Mouse (Mus musculus): Measurements from ENCODE around the gene Tor3a. TPM values are rescaled to one million over a fixed set of nuclear protein-coding genes. Genes with fewer than 3 reads are reported as not detected.

The Tor3a gene
- polyA plus RNA-seq (2015; fragmentation: Nextera tagmentation; extraction: Ambion mirVana) = 8.0 and 8.4 TPM in 2 replicates

GRCm38 (mm10) chr1:156674195-156675000, at the start of gene Tor3a:
Gene Tor3a (minus strand): TSS chr1:156674356.
- H3K9ac ChIP-seq = peak within 1 kb of the TSS; percentile 72
- H3K27me3 ChIP-seq = peaks cover 7% of the 10 kb centered on the region; the same call in 1 of the 2 replicates
- WGBS = 8% methylated on average over 37 of the region's 37 CpGs
- peak within 1 kb of the TSS; percentile 100 for H3K4me2 ChIP-seq
- H3K27ac ChIP-seq = no peak within 1 kb of the TSS
- no peaks in the 10 kb centered on the region for H3K9me3 ChIP-seq
- peak within 1 kb of the TSS; percentile 63 for H3K4me3 ChIP-seq
- H3K36me3 ChIP-seq = 0 out of 2 replicates have a peak, but pooled peaks cover under 1% of the 10 kb centered on the region
- peaks cover 16% of the 10 kb centered on the region for H3K4me1 ChIP-seq
- ATAC-seq (ENCODE audit: insufficient number of reproducible peaks, insufficient read depth, low FRiP score, low TSS enrichment, low read depth) = peak; percentile 44; the same call in 1 of the 2 replicates

GRCm38 (mm10) chr1:156722089-156722488, 47.9 kb upstream of the Tor3a start:
- no peaks in the 10 kb centered on the region for H3K36me3 ChIP-seq
- H3K4me3 ChIP-seq = no peak overlapping the region
- no peak overlapping the region for H3K4me2 ChIP-seq
- WGBS = 29% methylated on average over 6 of the region's 6 CpGs
- H3K9me3 ChIP-seq = no peaks in the 10 kb centered on the region
- no peak for ATAC-seq (ENCODE audit: insufficient number of reproducible peaks, insufficient read depth, low FRiP score, low TSS enrichment, low read depth)
- no peak overlapping the region for H3K27ac ChIP-seq
- peaks cover 11% of the 10 kb centered on the region for H3K4me1 ChIP-seq
- peaks cover 5% of the 10 kb centered on the region; the same call in 1 of the 2 replicates for H3K27me3 ChIP-seq
- no peak overlapping the region for H3K9ac ChIP-seq

- Histone ChIP-seq H3K9me3 (no peaks in the 10 kb centered on the region), H3K27me3 (peaks cover 5% of the 10 kb centered on the region; the same call in 1 of the 2 replicates), H3K4me2 (peak overlapping the region; percentile 77; the same call in 1 of the 2 replicates), H3K4me3 (no peak overlapping the region), H3K9ac (no peak overlapping the region), H3K36me3 (no peaks in the 10 kb centered on the region; the same call in 1 of the 2 replicates), H3K4me1 (peaks cover 15% of the 10 kb centered on the region), H3K27ac (no peak overlapping the region)
- WGBS = 56% methylated on average over 4 of the region's 4 CpGs
- no peak for ATAC-seq (ENCODE audit: insufficient number of reproducible peaks, insufficient read depth, low FRiP score, low TSS enrichment, low read depth)
Observed at GRCm38 (mm10) chr1:156720046-156720445, 45.9 kb upstream of the Tor3a start.

GRCm38 (mm10) chr1:156718950-156719805, 45.0 kb upstream of the Tor3a start, which contains the start of gene Fam20b:
Gene Fam20b (minus strand): TSS chr1:156719086.
- H3K36me3 ChIP-seq = no peaks in the 10 kb centered on the region; the same call in 1 of the 2 replicates
- peak within 1 kb of the TSS; percentile 95 for H3K4me3 ChIP-seq
- peak within 1 kb of the TSS; percentile 90 for H3K9ac ChIP-seq
- H3K9me3 ChIP-seq = no peaks in the 10 kb centered on the region
- ATAC-seq (ENCODE audit: insufficient number of reproducible peaks, insufficient read depth, low FRiP score, low TSS enrichment, low read depth) = peak; percentile 96
- H3K4me2 ChIP-seq = peak within 1 kb of the TSS; percentile 77
- WGBS = 1% methylated on average over 41 of the region's 47 CpGs
- H3K27me3 ChIP-seq = peaks cover 5% of the 10 kb centered on the region; the same call in 1 of the 2 replicates
- H3K27ac ChIP-seq = peak within 1 kb of the TSS; percentile 85
- peaks cover 15% of the 10 kb centered on the region for H3K4me1 ChIP-seq

GRCm38 (mm10) chr1:156718286-156718949, 44.3 kb upstream of the Tor3a start:
- peak; percentile 88 for ATAC-seq (ENCODE audit: insufficient number of reproducible peaks, insufficient read depth, low FRiP score, low TSS enrichment, low read depth)
- Histone ChIP-seq H3K4me2 (peak overlapping the region; percentile 77), H3K27me3 (peaks cover 5% of the 10 kb centered on the region; the same call in 1 of the 2 replicates), H3K27ac (peak overlapping the region; percentile 85), H3K9ac (peak overlapping the region; percentile 90), H3K36me3 (no peaks in the 10 kb centered on the region; the same call in 1 of the 2 replicates), H3K4me3 (peak overlapping the region; percentile 95), H3K4me1 (peaks cover 15% of the 10 kb centered on the region), H3K9me3 (no peaks in the 10 kb centered on the region)
- under 1% methylated on average over 50 of the region's 73 CpGs for WGBS

- Histone ChIP-seq H3K4me2 (peak overlapping the region; percentile 77), H3K27ac (peak overlapping the region; percentile 85; the same call in 1 of the 2 replicates), H3K9me3 (no peaks in the 10 kb centered on the region), H3K9ac (peak overlapping the region; percentile 90), H3K36me3 (no peaks in the 10 kb centered on the region; the same call in 1 of the 2 replicates), H3K4me3 (peak overlapping the region; percentile 95), H3K27me3 (peaks cover 5% of the 10 kb centered on the region; the same call in 1 of the 2 replicates), H3K4me1 (peaks cover 15% of the 10 kb centered on the region)
- WGBS = 13% methylated on average over 13 of the region's 13 CpGs
- ATAC-seq (ENCODE audit: insufficient number of reproducible peaks, insufficient read depth, low FRiP score, low TSS enrichment, low read depth) = no peak
Observed at GRCm38 (mm10) chr1:156717751-156718285, 43.7 kb upstream of the Tor3a start.

GRCm38 (mm10) chr1:156716681-156717080, 42.5 kb upstream of the Tor3a start:
- 88% methylated on average over 6 of the region's 6 CpGs for WGBS
- H3K9ac ChIP-seq = no peak overlapping the region
- H3K4me2 ChIP-seq = no peak overlapping the region
- peaks cover 5% of the 10 kb centered on the region; the same call in 1 of the 2 replicates for H3K27me3 ChIP-seq
- no peaks in the 10 kb centered on the region for H3K9me3 ChIP-seq
- H3K4me3 ChIP-seq = no peak overlapping the region
- no peaks in the 10 kb centered on the region; the same call in 1 of the 2 replicates for H3K36me3 ChIP-seq
- peaks cover 15% of the 10 kb centered on the region for H3K4me1 ChIP-seq
- no peak overlapping the region for H3K27ac ChIP-seq
- ATAC-seq (ENCODE audit: insufficient number of reproducible peaks, insufficient read depth, low FRiP score, low TSS enrichment, low read depth) = no peak

GRCm38 (mm10) chr1:156710472-156711098, 36.4 kb upstream of the Tor3a start:
- WGBS = 64% methylated on average over 10 of the region's 10 CpGs
- Histone ChIP-seq H3K4me1 (peaks cover 11% of the 10 kb centered on the region; the same call in 1 of the 2 replicates), H3K4me2 (no peak overlapping the region; the same call in 1 of the 2 replicates), H3K9ac (peak overlapping the region; percentile 33; the same call in 1 of the 2 replicates), H3K36me3 (peaks cover 5% of the 10 kb centered on the region), H3K4me3 (no peak overlapping the region), H3K27me3 (no peaks in the 10 kb centered on the region), H3K27ac (peak overlapping the region; percentile 14; the same call in 1 of the 2 replicates), H3K9me3 (no peaks in the 10 kb centered on the region)
- ATAC-seq (ENCODE audit: insufficient number of reproducible peaks, insufficient read depth, low FRiP score, low TSS enrichment, low read depth) = no peak

- Histone ChIP-seq H3K4me3 (no peak overlapping the region), H3K4me2 (no peak overlapping the region), H3K9ac (no peak overlapping the region), H3K27me3 (no peaks in the 10 kb centered on the region), H3K4me1 (peaks cover 11% of the 10 kb centered on the region; the same call in 1 of the 2 replicates), H3K9me3 (no peaks in the 10 kb centered on the region), H3K27ac (no peak overlapping the region), H3K36me3 (peaks cover 24% of the 10 kb centered on the region)
- WGBS = 88% methylated on average over 3 of the region's 3 CpGs
- ATAC-seq (ENCODE audit: insufficient number of reproducible peaks, insufficient read depth, low FRiP score, low TSS enrichment, low read depth) = no peak
Observed at GRCm38 (mm10) chr1:156708672-156709071, 34.5 kb upstream of the Tor3a start.

GRCm38 (mm10) chr1:156705696-156706285, 31.6 kb upstream of the Tor3a start:
- Histone ChIP-seq H3K27ac (no peak overlapping the region), H3K4me3 (no peak overlapping the region), H3K36me3 (peaks cover 51% of the 10 kb centered on the region), H3K9ac (no peak overlapping the region), H3K27me3 (no peaks in the 10 kb centered on the region), H3K4me1 (peaks cover 8% of the 10 kb centered on the region; the same call in 1 of the 2 replicates), H3K4me2 (no peak overlapping the region), H3K9me3 (no peaks in the 10 kb centered on the region)
- ATAC-seq (ENCODE audit: insufficient number of reproducible peaks, insufficient read depth, low FRiP score, low TSS enrichment, low read depth) = no peak
- 65% methylated on average over 10 of the region's 10 CpGs for WGBS

Data from embryonic facial prominence, embryonic 13.5 days (tissue).